12 mouse cellular contexts compared by ENCODE assay signal in genomic region chr10:20160914-20161313, GRCm38 (mm10). TPM values are rescaled to one million over a fixed set of nuclear protein-coding genes. Genes with fewer than 3 reads are reported as not detected.
DNase-seq lines count a peak whose midpoint lies in the region; ATAC-seq and TF ChIP-seq lines count a peak whose summit lies in the region.
"Had no signal": no experiment of that assay in that cellular context is flagged by ENCODE, and none has a peak within 500 bp of the region (broad histone marks: within the 10 kb centered on the region; RNA-seq: fewer than 3 reads in every experiment).

No protein-coding gene starts in this region.

- peaks cover 17% of the 10 kb centered on the region for H3K4me1 ChIP-seq in heart, embryonic 16.5 days (ENCODE audit: control insufficient read depth, insufficient read depth, low read length)
- H3K4me1 ChIP-seq in liver, embryonic 14.5 days (replicated peaks; ENCODE audit: control insufficient read depth in 2 of 2, insufficient read depth in 2 of 2, low read length in 1 of 2), result peaks cover 0 to 5% of the 10 kb centered on the region in 2 experiments; a peak in 1 of 4 replicates
- H3K4me1 ChIP-seq: forebrain, embryonic 12.5 days had no signal

- TF ChIP-seq CTCF in liver, embryonic 14.5 days (IDR thresholded peaks at IDR 0.05; ENCODE audit: low read depth), result 0 out of 2 replicates have a peak, but pooled peaks have one; percentile 2

- no peak for ATAC-seq in heart, embryonic 16.5 days (replicated peaks; ENCODE audit: extremely low read depth, insufficient read depth, low FRiP score)
- no peak for ATAC-seq in liver, embryonic 14.5 days (ENCODE audit: insufficient read depth)

- WGBS in heart, embryonic 16.5 days, result 44% methylated on average over 8 of the region's 8 CpGs
- 29% methylated on average over 8 of the region's 8 CpGs for WGBS in liver, embryonic 14.5 days (ENCODE audit: insufficient replicate concordance)

- H3K4me3 ChIP-seq in heart, embryonic 16.5 days (ENCODE audit: low read length), result no peak overlapping the region
- H3K4me3 ChIP-seq in liver, embryonic 14.5 days (ENCODE audit: insufficient read depth in 1 of 2, low read depth in 2 of 2, low read length in 2 of 2), result no peak overlapping the region
- H3K4me3 ChIP-seq: forebrain, embryonic 12.5 days had no signal

- H3K27ac ChIP-seq in heart, embryonic 16.5 days (ENCODE audit: low read length), result no peak overlapping the region
- no peak overlapping the region for H3K27ac ChIP-seq in liver, embryonic 14.5 days
- H3K27ac ChIP-seq: forebrain, embryonic 12.5 days had no signal

- 0 out of 2 replicates have a peak, but pooled peaks cover 2% of the 10 kb centered on the region for H3K9me3 ChIP-seq in heart, embryonic 16.5 days (replicated peaks; ENCODE audit: control insufficient read depth, low read length)
- H3K9me3 ChIP-seq in liver, embryonic 14.5 days (ENCODE audit: control insufficient read depth, low read length), result no peaks in the 10 kb centered on the region
- H3K9me3 ChIP-seq: forebrain, embryonic 12.5 days had no signal

- TF ChIP-seq EP300 in liver, embryonic 14.5 days (IDR thresholded peaks at IDR 0.05; ENCODE audit: low read depth), result no peak

- H3K27me3 ChIP-seq in heart, embryonic 16.5 days (ENCODE audit: control insufficient read depth, insufficient read depth, low read length), result no peaks in the 10 kb centered on the region
- H3K27me3 ChIP-seq in liver, embryonic 14.5 days (ENCODE audit: control insufficient read depth, insufficient read depth, low read length), result no peaks in the 10 kb centered on the region
- H3K27me3 ChIP-seq: forebrain, embryonic 12.5 days had no signal

- H3K4me2 ChIP-seq in heart, embryonic 16.5 days (ENCODE audit: low read depth, low read length), result peak overlapping the region; percentile 33; the same call in 1 of the 2 replicates
- no peak overlapping the region for H3K4me2 ChIP-seq in liver, embryonic 14.5 days (ENCODE audit: low read depth)
- H3K4me2 ChIP-seq: forebrain, embryonic 12.5 days had no signal

- no peaks in the 10 kb centered on the region for H3K36me3 ChIP-seq in heart, embryonic 16.5 days (ENCODE audit: control insufficient read depth, insufficient read depth)
- H3K36me3 ChIP-seq in liver, embryonic 14.5 days (replicated peaks; ENCODE audit: control insufficient read depth, insufficient read depth, low read depth), result no peaks in the 10 kb centered on the region
- H3K36me3 ChIP-seq: forebrain, embryonic 12.5 days had no signal

- DNase-seq in heart, adult 9 months (ENCODE audit: low spot score in 2 of 2), result no peak
- DNase-seq in Muller cell, postnatal 12 days (ENCODE audit: inconsistent ontology term), result peak; percentile 14
- peak; percentile 52 for DNase-seq in kidney, adult 18-20 months
- no peak for DNase-seq in liver, embryonic 14.5 days (ENCODE audit: low read depth in 3 of 3, low spot score in 3 of 3)
- no peak for DNase-seq in spleen, postnatal 14 days (ENCODE audit: low spot score in 2 of 2)
- no peak for DNase-seq in cerebellum, adult 18-20 months
- no peak for DNase-seq in cerebellum, postnatal 4 days (ENCODE audit: low spot score in 2 of 2)
- DNase-seq: left cerebral cortex, postnatal 4 days; lung, postnatal 14 days; thymus, postnatal 14 days had no signal

- 0 out of 2 replicates have a peak overlapping the region, but pooled peaks have one; percentile 9 for H3K9ac ChIP-seq in heart, embryonic 16.5 days (ENCODE audit: low read length)
- no peak overlapping the region for H3K9ac ChIP-seq in liver, embryonic 14.5 days (replicated peaks)
- H3K9ac ChIP-seq: forebrain, embryonic 12.5 days had no signal

RNA-seq across cellular contexts. Expression of gene Map7, which starts 12.6 kb away (rescaled TPM):
- 7.6 and 7.8 TPM in 2 replicates for polyA plus RNA-seq in heart, embryonic 16.5 days (2015; fragmentation: Nextera tagmentation; extraction: Ambion mirVana)
- polyA plus RNA-seq in liver, embryonic 14.5 days (2012; rRNA removed), result 2.1 and 2.2 TPM in 2 replicates
- polyA plus RNA-seq in liver, embryonic 14.5 days (2014; fragmentation: Nextera tagmentation; extraction: Ambion mirVana), result 2.3 and 3.1 TPM in 2 replicates

Comparison
In these comparisons a context has a peak if more than half of its experiments do, and no peak if none do; other contexts are left out.
1. DNase-seq: peak in Muller cell, postnatal 12 days (single experiment) and kidney, adult 18-20 months (single experiment); none in heart, adult 9 months (0 of 2), liver, embryonic 14.5 days (0 of 3), spleen, postnatal 14 days (0 of 2), cerebellum, adult 18-20 months (0 of 2) and cerebellum, postnatal 4 days (0 of 2).